8 mouse cellular contexts compared by ENCODE assay signal in genomic region chr9:69125011-69125786, GRCm38 (mm10).
DNase-seq lines count a peak whose midpoint lies in the region; ATAC-seq and TF ChIP-seq lines count a peak whose summit lies in the region.

No protein-coding gene starts in this region.

- TF ChIP-seq EP300 in heart, adult 2 months (IDR thresholded peaks at IDR 0.05; ENCODE audit: insufficient read depth, low read depth, low read length) = 0 out of 2 replicates have a peak, but pooled peaks have one; percentile 38

- peak overlapping the region; percentile 46 for H3K4me3 ChIP-seq in heart, adult 2 months
- H3K4me3 ChIP-seq in limb, embryonic 12.5 days (replicated peaks) = peak overlapping the region; percentile 23
- H3K4me3 ChIP-seq in midbrain, embryonic 12.5 days = peak overlapping the region; percentile 15; the same call in 1 of the 2 replicates
- H3K4me3 ChIP-seq in stomach, embryonic 16.5 days (replicated peaks; ENCODE audit: low read length) = peak overlapping the region; percentile 40

- ATAC-seq in limb, embryonic 12.5 days (ENCODE audit: insufficient number of reproducible peaks, insufficient read depth, low FRiP score, low TSS enrichment, low read depth) = no peak
- no peak for ATAC-seq in midbrain, embryonic 12.5 days (ENCODE audit: low FRiP score, low read depth)
- ATAC-seq in stomach, embryonic 16.5 days (ENCODE audit: insufficient read depth, low FRiP score) = peak; percentile 53; the same call in 1 of the 2 replicates

- peaks cover 13% of the 10 kb centered on the region for H3K4me1 ChIP-seq in heart, adult 2 months (ENCODE audit: control insufficient read depth, insufficient read depth, low read length)
- H3K4me1 ChIP-seq in limb, embryonic 12.5 days (replicated peaks) = peaks cover 41% of the 10 kb centered on the region
- peaks cover 19% of the 10 kb centered on the region; the same call in 1 of the 2 replicates for H3K4me1 ChIP-seq in midbrain, embryonic 12.5 days
- H3K4me1 ChIP-seq in stomach, embryonic 16.5 days (ENCODE audit: control insufficient read depth, insufficient read depth, low read length) = peaks cover 3% of the 10 kb centered on the region; the same call in 1 of the 2 replicates

- H3K9me3 ChIP-seq in limb, embryonic 12.5 days = no peaks in the 10 kb centered on the region
- no peaks in the 10 kb centered on the region for H3K9me3 ChIP-seq in midbrain, embryonic 12.5 days
- H3K9me3 ChIP-seq in stomach, embryonic 16.5 days (replicated peaks; ENCODE audit: control insufficient read depth, low read length) = no peaks in the 10 kb centered on the region

- no peaks in the 10 kb centered on the region for H3K79me2 ChIP-seq in heart, adult 2 months (replicated peaks; ENCODE audit: control insufficient read depth, insufficient read depth, low read length)

- no peaks in the 10 kb centered on the region for H3K27me3 ChIP-seq in heart, adult 2 months (ENCODE audit: control insufficient read depth, insufficient read depth, low read length)
- peaks cover 19% of the 10 kb centered on the region for H3K27me3 ChIP-seq in limb, embryonic 12.5 days
- H3K27me3 ChIP-seq in midbrain, embryonic 12.5 days = peaks cover 15% of the 10 kb centered on the region
- no peaks in the 10 kb centered on the region for H3K27me3 ChIP-seq in stomach, embryonic 16.5 days (ENCODE audit: control insufficient read depth, insufficient read depth, low read length)

- H3K36me3 ChIP-seq in heart, adult 2 months (ENCODE audit: control insufficient read depth, insufficient read depth, low read length) = peaks cover 3% of the 10 kb centered on the region
- H3K36me3 ChIP-seq in limb, embryonic 12.5 days = no peaks in the 10 kb centered on the region
- no peaks in the 10 kb centered on the region for H3K36me3 ChIP-seq in midbrain, embryonic 12.5 days
- H3K36me3 ChIP-seq in stomach, embryonic 16.5 days (ENCODE audit: control insufficient read depth, insufficient read depth, low read length) = no peaks in the 10 kb centered on the region

- peak; percentile 55; the same call in 1 of the 2 replicates for TF ChIP-seq POLR2A in heart, adult 2 months (IDR thresholded peaks at IDR 0.05; ENCODE audit: insufficient read depth, low read depth, low read length)

- H3K9ac ChIP-seq in heart, adult 2 months (ENCODE audit: low read depth, low read length) = peak overlapping the region; percentile 62
- no peak overlapping the region for H3K9ac ChIP-seq in limb, embryonic 12.5 days (replicated peaks)
- H3K9ac ChIP-seq in midbrain, embryonic 12.5 days (replicated peaks) = 0 out of 2 replicates have a peak overlapping the region, but pooled peaks have one; percentile 24
- peak overlapping the region; percentile 56; the same call in 1 of the 2 replicates for H3K9ac ChIP-seq in stomach, embryonic 16.5 days (ENCODE audit: low read length)

- peak overlapping the region; percentile 91 for H3K27ac ChIP-seq in heart, adult 2 months
- H3K27ac ChIP-seq in limb, embryonic 12.5 days = no peak overlapping the region
- no peak overlapping the region for H3K27ac ChIP-seq in midbrain, embryonic 12.5 days (replicated peaks)
- H3K27ac ChIP-seq in stomach, embryonic 16.5 days (ENCODE audit: low read length) = no peak overlapping the region

- DNase-seq in right cerebral cortex, adult 18-20 months = peak; percentile 56
- DNase-seq in right cerebral cortex, postnatal 4 days = no peak
- peak; percentile 22 for DNase-seq in embryo, embryonic 11.5 days (ENCODE audit: low read depth, low spot score)
- peak; percentile 75 to 79 for DNase-seq in heart, adult 2 months
- peak; percentile 35 for DNase-seq in kidney, adult 11 months

- peak overlapping the region; percentile 56 for H3K4me2 ChIP-seq in limb, embryonic 12.5 days
- peak overlapping the region; percentile 43 for H3K4me2 ChIP-seq in midbrain, embryonic 12.5 days (replicated peaks)
- H3K4me2 ChIP-seq in stomach, embryonic 16.5 days (ENCODE audit: low read depth, low read length) = peak overlapping the region; percentile 74

- 2% methylated on average over 22 of the region's 22 CpGs for WGBS in heart, adult 2 months
- WGBS in limb, embryonic 12.5 days = 5% methylated on average over 22 of the region's 22 CpGs
- WGBS in midbrain, embryonic 12.5 days = 18% methylated on average over 22 of the region's 22 CpGs
- WGBS in stomach, embryonic 16.5 days = 3% methylated on average over 22 of the region's 22 CpGs

- no peak for TF ChIP-seq CTCF in heart, adult 2 months (IDR thresholded peaks at IDR 0.05)

- intact Hi-C loops in heart, adult 2 months (cut with DNase I) = loop anchor here (5.0 kb wide), 1 partner anchor 167 kb away; no protein-coding TSS in a partner anchor
